Mouse (Mus musculus): Measurements from ENCODE around the gene Rusc1. TPM values are rescaled to one million over a fixed set of nuclear protein-coding genes. Genes with fewer than 3 reads are reported as not detected.

Gene Rusc1
- polyA plus RNA-seq, 1 experiment from 2014 or later, result 7.9 TPM

- no peaks in the 10 kb centered on the region for H3K36me3 ChIP-seq (ENCODE audit: control insufficient read depth, insufficient read depth, low read length)
- H3K27me3 ChIP-seq (ENCODE audit: control insufficient read depth, insufficient read depth, low read length), result no peaks in the 10 kb centered on the region
- no peaks in the 10 kb centered on the region for H3K4me1 ChIP-seq (ENCODE audit: control insufficient read depth, insufficient read depth, low read length)
- no peak overlapping the region for H3K9ac ChIP-seq (ENCODE audit: low read depth, low read length)
- H3K27ac ChIP-seq (ENCODE audit: low read depth, low read length), result no peak overlapping the region
- no peaks in the 10 kb centered on the region for H3K9me3 ChIP-seq (replicated peaks; ENCODE audit: control insufficient read depth, low read length)
- 85% methylated on average over 3 of the region's 3 CpGs for WGBS (ENCODE audit: insufficient replicate concordance)
- H3K4me3 ChIP-seq (ENCODE audit: low read depth, low read length), result no peak overlapping the region
- ATAC-seq (replicated peaks; ENCODE audit: insufficient number of reproducible peaks, low FRiP score, low TSS enrichment), result no peak
- no peak overlapping the region for H3K4me2 ChIP-seq
Measured at GRCm38 (mm10) chr3:89125981-89126380, 32.9 kb upstream of the Rusc1 start.

GRCm38 (mm10) chr3:89124241-89124640 is 31.1 kb upstream of the Rusc1 start:
- H3K4me3 ChIP-seq (ENCODE audit: low read depth, low read length), result no peak overlapping the region
- no peaks in the 10 kb centered on the region for H3K36me3 ChIP-seq (ENCODE audit: control insufficient read depth, insufficient read depth, low read length)
- H3K4me1 ChIP-seq (ENCODE audit: control insufficient read depth, insufficient read depth, low read length), result no peaks in the 10 kb centered on the region
- H3K9ac ChIP-seq (ENCODE audit: low read depth, low read length), result no peak overlapping the region
- ATAC-seq (replicated peaks; ENCODE audit: insufficient number of reproducible peaks, low FRiP score, low TSS enrichment), result no peak
- no peak overlapping the region for H3K27ac ChIP-seq (ENCODE audit: low read depth, low read length)
- no peaks in the 10 kb centered on the region for H3K9me3 ChIP-seq (replicated peaks; ENCODE audit: control insufficient read depth, low read length)
- 65% methylated on average over 3 of the region's 3 CpGs for WGBS (ENCODE audit: insufficient replicate concordance)
- no peak overlapping the region for H3K4me2 ChIP-seq
- H3K27me3 ChIP-seq (ENCODE audit: control insufficient read depth, insufficient read depth, low read length), result no peaks in the 10 kb centered on the region

DNA sequence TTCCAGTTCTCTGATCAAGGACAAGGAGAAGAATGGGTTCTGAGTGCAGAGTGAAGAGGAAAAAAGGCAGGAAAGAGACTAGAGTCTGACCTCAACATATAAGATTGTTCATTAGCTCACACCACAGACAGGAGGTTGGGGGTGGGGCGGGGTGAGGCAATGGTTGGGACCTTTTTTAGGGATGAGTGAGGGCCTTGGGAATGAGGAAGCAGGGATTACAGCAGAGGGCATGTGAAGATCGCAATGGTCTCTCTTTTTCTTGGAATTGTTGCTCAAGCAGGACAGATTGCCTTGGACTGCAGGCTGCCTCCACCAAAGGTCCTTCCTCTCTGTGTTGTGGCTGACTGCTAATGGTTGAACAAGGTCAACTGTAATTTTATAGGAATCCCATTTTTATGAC is 30.2 kb upstream of the Rusc1 start:
- no peak overlapping the region for H3K4me3 ChIP-seq (ENCODE audit: low read depth, low read length)
- H3K36me3 ChIP-seq (ENCODE audit: control insufficient read depth, insufficient read depth, low read length), result no peaks in the 10 kb centered on the region
- 68% methylated on average over 2 of the region's 2 CpGs for WGBS (ENCODE audit: insufficient replicate concordance)
- no peak overlapping the region for H3K4me2 ChIP-seq
- no peak overlapping the region for H3K9ac ChIP-seq (ENCODE audit: low read depth, low read length)
- H3K27me3 ChIP-seq (ENCODE audit: control insufficient read depth, insufficient read depth, low read length), result no peaks in the 10 kb centered on the region
- no peaks in the 10 kb centered on the region for H3K4me1 ChIP-seq (ENCODE audit: control insufficient read depth, insufficient read depth, low read length)
- no peak for ATAC-seq (replicated peaks; ENCODE audit: insufficient number of reproducible peaks, low FRiP score, low TSS enrichment)
- no peaks in the 10 kb centered on the region for H3K9me3 ChIP-seq (replicated peaks; ENCODE audit: control insufficient read depth, low read length)
- H3K27ac ChIP-seq (ENCODE audit: low read depth, low read length), result no peak overlapping the region

- no peak overlapping the region for H3K4me3 ChIP-seq (ENCODE audit: low read depth, low read length)
- H3K27ac ChIP-seq (ENCODE audit: low read depth, low read length), result no peak overlapping the region
- WGBS (ENCODE audit: insufficient replicate concordance), result 0% methylated on average over 2 of the region's 2 CpGs
- H3K4me2 ChIP-seq, result no peak overlapping the region
- ATAC-seq (replicated peaks; ENCODE audit: insufficient number of reproducible peaks, low FRiP score, low TSS enrichment), result 0 out of 2 replicates have a peak, but pooled peaks have one; percentile 22
- no peaks in the 10 kb centered on the region for H3K4me1 ChIP-seq (ENCODE audit: control insufficient read depth, insufficient read depth, low read length)
- H3K9me3 ChIP-seq (replicated peaks; ENCODE audit: control insufficient read depth, low read length), result no peaks in the 10 kb centered on the region
- H3K36me3 ChIP-seq (ENCODE audit: control insufficient read depth, insufficient read depth, low read length), result no peaks in the 10 kb centered on the region
- no peaks in the 10 kb centered on the region for H3K27me3 ChIP-seq (ENCODE audit: control insufficient read depth, insufficient read depth, low read length)
- H3K9ac ChIP-seq (ENCODE audit: low read depth, low read length), result no peak overlapping the region
Measured at GRCm38 (mm10) chr3:89115522-89115921, 22.4 kb upstream of the Rusc1 start.

DNA sequence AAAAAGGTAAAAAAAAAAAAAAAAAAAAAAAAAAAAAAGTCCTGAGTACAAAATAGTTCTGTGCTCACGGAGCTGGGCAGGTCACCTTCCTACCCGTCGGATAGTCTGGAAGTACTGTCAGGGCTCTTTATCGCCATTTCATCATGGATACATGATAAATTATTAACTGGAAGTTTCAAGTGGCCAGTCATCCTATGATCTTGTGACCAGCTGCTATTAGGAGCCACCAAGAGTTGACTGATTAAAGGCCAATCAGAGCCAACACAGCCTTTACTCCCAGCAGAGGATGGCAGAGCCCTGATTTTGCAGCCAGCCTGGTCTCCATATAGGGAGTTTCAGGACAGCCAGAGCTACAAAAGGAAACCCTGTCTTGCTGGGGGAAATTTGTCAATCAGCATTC is 19.9 kb upstream of the Rusc1 start:
- Histone ChIP-seq H3K9ac (ENCODE audit: low read depth, low read length) (no peak overlapping the region), H3K27ac (ENCODE audit: low read depth, low read length) (no peak overlapping the region), H3K9me3 (replicated peaks; ENCODE audit: control insufficient read depth, low read length) (no peaks in the 10 kb centered on the region), H3K27me3 (ENCODE audit: control insufficient read depth, insufficient read depth, low read length) (no peaks in the 10 kb centered on the region), H3K4me1 (ENCODE audit: control insufficient read depth, insufficient read depth, low read length) (no peaks in the 10 kb centered on the region), H3K4me2 (no peak overlapping the region), H3K36me3 (ENCODE audit: control insufficient read depth, insufficient read depth, low read length) (no peaks in the 10 kb centered on the region), H3K4me3 (ENCODE audit: low read depth, low read length) (no peak overlapping the region)
- no peak for ATAC-seq (replicated peaks; ENCODE audit: insufficient number of reproducible peaks, low FRiP score, low TSS enrichment)
- 85% methylated on average over 4 of the region's 4 CpGs for WGBS (ENCODE audit: insufficient replicate concordance)

DNA sequence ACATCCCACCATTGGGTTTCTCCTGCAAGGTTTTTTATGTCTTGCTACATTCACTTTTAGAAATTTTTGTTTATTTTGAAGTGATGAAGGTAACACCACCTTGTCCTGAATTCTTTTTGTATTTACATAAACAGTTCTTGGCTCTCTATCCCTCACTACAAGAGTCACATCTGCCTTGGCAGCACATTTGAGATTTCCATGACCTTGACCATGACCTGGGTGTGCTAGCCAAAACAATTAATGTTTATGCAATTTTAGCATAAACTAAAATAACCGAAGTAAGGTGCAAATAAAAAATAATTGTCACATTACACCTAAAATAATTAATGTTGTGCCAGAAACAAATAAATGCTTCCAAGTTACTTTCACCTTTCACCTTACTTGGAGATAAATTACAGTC is 15.0 kb upstream of the Rusc1 start:
- H3K9me3 ChIP-seq (replicated peaks; ENCODE audit: control insufficient read depth, low read length), result no peaks in the 10 kb centered on the region
- no peaks in the 10 kb centered on the region for H3K27me3 ChIP-seq (ENCODE audit: control insufficient read depth, insufficient read depth, low read length)
- H3K4me1 ChIP-seq (ENCODE audit: control insufficient read depth, insufficient read depth, low read length), result no peaks in the 10 kb centered on the region
- no peak overlapping the region for H3K4me2 ChIP-seq
- no peak overlapping the region for H3K27ac ChIP-seq (ENCODE audit: low read depth, low read length)
- H3K4me3 ChIP-seq (ENCODE audit: low read depth, low read length), result no peak overlapping the region
- no peak overlapping the region for H3K9ac ChIP-seq (ENCODE audit: low read depth, low read length)
- ATAC-seq (replicated peaks; ENCODE audit: insufficient number of reproducible peaks, low FRiP score, low TSS enrichment), result no peak
- WGBS (ENCODE audit: insufficient replicate concordance), result 52% methylated on average over 1 of the region's 1 CpGs
- no peaks in the 10 kb centered on the region for H3K36me3 ChIP-seq (ENCODE audit: control insufficient read depth, insufficient read depth, low read length)

- 44% methylated on average over 3 of the region's 3 CpGs for WGBS (ENCODE audit: insufficient replicate concordance)
- H3K9me3 ChIP-seq (replicated peaks; ENCODE audit: control insufficient read depth, low read length), result no peaks in the 10 kb centered on the region
- no peak overlapping the region for H3K9ac ChIP-seq (ENCODE audit: low read depth, low read length)
- H3K4me2 ChIP-seq, result no peak overlapping the region
- H3K4me3 ChIP-seq (ENCODE audit: low read depth, low read length), result no peak overlapping the region
- no peaks in the 10 kb centered on the region for H3K36me3 ChIP-seq (ENCODE audit: control insufficient read depth, insufficient read depth, low read length)
- ATAC-seq (replicated peaks; ENCODE audit: insufficient number of reproducible peaks, low FRiP score, low TSS enrichment), result no peak
- no peaks in the 10 kb centered on the region for H3K4me1 ChIP-seq (ENCODE audit: control insufficient read depth, insufficient read depth, low read length)
- H3K27me3 ChIP-seq (ENCODE audit: control insufficient read depth, insufficient read depth, low read length), result no peaks in the 10 kb centered on the region
- no peak overlapping the region for H3K27ac ChIP-seq (ENCODE audit: low read depth, low read length)
Measured at GRCm38 (mm10) chr3:89107545-89107944, 14.4 kb upstream of the Rusc1 start.

DNA sequence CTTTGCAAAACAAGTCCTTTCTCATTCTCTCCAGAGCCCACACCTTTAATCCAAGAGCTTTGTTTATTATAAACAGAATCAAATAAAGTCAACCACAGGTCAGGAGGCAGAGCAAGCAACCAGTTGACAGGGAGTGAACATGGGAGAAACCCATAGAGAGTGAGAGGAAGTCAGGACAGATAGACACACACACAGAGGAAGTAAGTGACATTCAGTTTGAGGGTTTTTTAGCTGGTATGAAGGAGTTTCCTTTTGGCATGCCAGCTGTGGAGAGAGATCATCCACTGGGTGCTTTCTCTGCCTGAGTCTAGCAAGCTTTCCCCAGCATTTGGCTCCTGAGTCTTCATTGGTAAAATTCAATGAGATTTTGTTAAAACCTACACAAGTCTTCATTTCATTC is 13.8 kb upstream of the Rusc1 start:
- no peak overlapping the region for H3K27ac ChIP-seq (ENCODE audit: low read depth, low read length)
- H3K4me1 ChIP-seq (ENCODE audit: control insufficient read depth, insufficient read depth, low read length), result no peaks in the 10 kb centered on the region
- H3K36me3 ChIP-seq (ENCODE audit: control insufficient read depth, insufficient read depth, low read length), result no peaks in the 10 kb centered on the region
- no peak overlapping the region for H3K4me3 ChIP-seq (ENCODE audit: low read depth, low read length)
- no peaks in the 10 kb centered on the region for H3K9me3 ChIP-seq (replicated peaks; ENCODE audit: control insufficient read depth, low read length)
- H3K9ac ChIP-seq (ENCODE audit: low read depth, low read length), result no peak overlapping the region
- H3K4me2 ChIP-seq, result no peak overlapping the region
- no peaks in the 10 kb centered on the region for H3K27me3 ChIP-seq (ENCODE audit: control insufficient read depth, insufficient read depth, low read length)
- no peak for ATAC-seq (replicated peaks; ENCODE audit: insufficient number of reproducible peaks, low FRiP score, low TSS enrichment)

GRCm38 (mm10) chr3:89103291-89103595 is 10.1 kb upstream of the Rusc1 start:
- 69% methylated on average over 4 of the region's 4 CpGs for WGBS (ENCODE audit: insufficient replicate concordance)
- Histone ChIP-seq H3K4me3 (ENCODE audit: low read depth, low read length) (no peak overlapping the region), H3K36me3 (ENCODE audit: control insufficient read depth, insufficient read depth, low read length) (peaks cover 5% of the 10 kb centered on the region), H3K4me2 (no peak overlapping the region), H3K27me3 (ENCODE audit: control insufficient read depth, insufficient read depth, low read length) (no peaks in the 10 kb centered on the region), H3K27ac (ENCODE audit: low read depth, low read length) (no peak overlapping the region), H3K4me1 (ENCODE audit: control insufficient read depth, insufficient read depth, low read length) (peaks cover 8% of the 10 kb centered on the region), H3K9ac (ENCODE audit: low read depth, low read length) (no peak overlapping the region), H3K9me3 (replicated peaks; ENCODE audit: control insufficient read depth, low read length) (no peaks in the 10 kb centered on the region)
- ATAC-seq (replicated peaks; ENCODE audit: insufficient number of reproducible peaks, low FRiP score, low TSS enrichment), result no peak

Data from heart, embryonic 11.5 days (tissue).